Mouse (Mus musculus) left cerebral cortex, adult 11 months (tissue): Measurements from ENCODE around the gene B2m.
"Not testable (repeated sequence)": the region's sequence is repeated elsewhere in the genome, so short reads cannot be mapped to it uniquely, and the experiment has no call there.

Experiments
- DNase-seq: peaks from one replicate; pipeline ENCODE4 v3.0.0; 2022; ENCODE audit warnings: low spot score

Gene B2m

GRCm38 (mm10) chr2:122147508-122148241 lies at the start of gene B2m:
B2m (plus strand) TSS chr2:122147686.
- peak; percentile 92 for DNase-seq

GRCm38 (mm10) chr2:122097686-122098085 lies 49.8 kb upstream of the B2m start:
- not testable (repeated sequence) for DNase-seq

- DNase-seq, result no peak
Observed at GRCm38 (mm10) chr2:122102070-122102469, 45.4 kb upstream of the B2m start.

GRCm38 (mm10) chr2:122108101-122108500 lies 39.4 kb upstream of the B2m start:
- DNase-seq, result no peak

GRCm38 (mm10) chr2:122109714-122110113 lies 37.8 kb upstream of the B2m start:
- DNase-seq, result no peak

GRCm38 (mm10) chr2:122116888-122117287 lies 30.6 kb upstream of the B2m start:
- no peak for DNase-seq

GRCm38 (mm10) chr2:122117961-122118958 lies 29.2 kb upstream of the B2m start, which contains the start of gene Spg11:
Spg11 (minus strand) TSS chr2:122118386.
- DNase-seq, result peak; percentile 97

- DNase-seq, result no peak
Observed at GRCm38 (mm10) chr2:122125680-122126572, 21.6 kb upstream of the B2m start.

- no peak for DNase-seq
Observed at GRCm38 (mm10) chr2:122126765-122127347, 20.6 kb upstream of the B2m start.

- DNase-seq, result no peak
Observed at GRCm38 (mm10) chr2:122127635-122128034, 19.9 kb upstream of the B2m start.

- no peak for DNase-seq
Observed at GRCm38 (mm10) chr2:122132078-122132477, 15.4 kb upstream of the B2m start.

- DNase-seq, result no peak
Observed at GRCm38 (mm10) chr2:122132618-122133017, 14.9 kb upstream of the B2m start.

GRCm38 (mm10) chr2:122137839-122138465 lies 9.5 kb upstream of the B2m start:
- DNase-seq, result no peak

- no peak for DNase-seq
Observed at GRCm38 (mm10) chr2:122140815-122141214, 6.7 kb upstream of the B2m start.

- DNase-seq, result no peak
Observed at GRCm38 (mm10) chr2:122141332-122141967, 6.0 kb upstream of the B2m start.

GRCm38 (mm10) chr2:122143111-122143510 lies 4.4 kb upstream of the B2m start:
- no peak for DNase-seq

- DNase-seq, result no peak
Observed at GRCm38 (mm10) chr2:122145756-122146155, 1.7 kb upstream of the B2m start.

- no peak for DNase-seq
Observed at GRCm38 (mm10) chr2:122146687-122147086, 799 bp upstream of the B2m start.

- no peak for DNase-seq
Observed at GRCm38 (mm10) chr2:122148242-122148917, 894 bp downstream of the B2m start.

GRCm38 (mm10) chr2:122149316-122149715 lies 1.8 kb downstream of the B2m start:
- DNase-seq, result no peak
